Mouse (Mus musculus) forebrain, embryonic 15.5 days (tissue): ENCODE results near the gene Castor2. TPM values are rescaled to one million over a fixed set of nuclear protein-coding genes. Genes with fewer than 3 reads are reported as not detected.

Source experiments
- ATAC-seq: fragments of 200-750 bp; cut with Nextera tagmentation; replicated peaks from 2 replicates; pipeline ENCODE4 v1.8.0; 2017; ENCODE audit warnings: mild to moderate bottlenecking, moderate TSS enrichment, moderate library complexity
- H3K27ac ChIP-seq: fragments of 300-500 bp; sonication (generic); replicated peaks from 2 replicates; pipeline ENCODE4 v1.5.1; 2015; ENCODE audit warnings: mild to moderate bottlenecking, inconsistent platforms
- H3K27me3 ChIP-seq: fragments of 300-500 bp; sonication (generic); 2 replicates; pipeline ENCODE4 v1.6.1; 2015; ENCODE audit warnings: inconsistent platforms
- H3K36me3 ChIP-seq: fragments of 300-500 bp; sonication (generic); 2 replicates; pipeline ENCODE4 v1.6.1; 2015; ENCODE audit warnings: mild to moderate bottlenecking, inconsistent platforms
- H3K4me1 ChIP-seq: fragments of 300-500 bp; sonication (generic); 2 replicates; pipeline ENCODE4 v1.6.1; 2015; ENCODE audit warnings: inconsistent platforms
- H3K4me2 ChIP-seq: fragments of 300-500 bp; sonication (generic); replicated peaks from 2 replicates; pipeline ENCODE4 v1.6.1; 2015; ENCODE audit warnings: mild to moderate bottlenecking, inconsistent platforms
- H3K4me3 ChIP-seq: fragments of 300-500 bp; sonication (generic); 2 replicates; pipeline ENCODE4 v1.5.1; 2015; ENCODE audit warnings: mild to moderate bottlenecking, inconsistent platforms
- H3K9ac ChIP-seq: fragments of 300-500 bp; sonication (generic); replicated peaks from 2 replicates; pipeline ENCODE4 v1.6.1; 2015; ENCODE audit warnings: mild to moderate bottlenecking, inconsistent platforms
- H3K9me3 ChIP-seq: fragments of 300-500 bp; sonication (generic); 2 replicates; pipeline ENCODE4 v1.6.1; 2016; ENCODE audit warnings: inconsistent platforms
- WGBS: fragments of 180-500 bp; shearing (Covaris S2); methylation state at CpG from one replicate; pipeline ENCODE4 v1.1.7; 2015; ENCODE audit warnings: mixed read lengths; 5-methylcytosine and 5-hydroxymethylcytosine counted together
- polyA plus RNA-seq: library from polyadenylated mRNA; unstranded; fragments of >200 nt; fragmentation: Nextera tagmentation; extraction: Ambion mirVana; gene quantifications from 2 replicates; pipeline ENCODE4 v1.2.1, GENCODE M21; 2015

The Castor2 gene
- polyA plus RNA-seq, 1 experiment from 2014 or later, result 28.3 TPM

DNA sequence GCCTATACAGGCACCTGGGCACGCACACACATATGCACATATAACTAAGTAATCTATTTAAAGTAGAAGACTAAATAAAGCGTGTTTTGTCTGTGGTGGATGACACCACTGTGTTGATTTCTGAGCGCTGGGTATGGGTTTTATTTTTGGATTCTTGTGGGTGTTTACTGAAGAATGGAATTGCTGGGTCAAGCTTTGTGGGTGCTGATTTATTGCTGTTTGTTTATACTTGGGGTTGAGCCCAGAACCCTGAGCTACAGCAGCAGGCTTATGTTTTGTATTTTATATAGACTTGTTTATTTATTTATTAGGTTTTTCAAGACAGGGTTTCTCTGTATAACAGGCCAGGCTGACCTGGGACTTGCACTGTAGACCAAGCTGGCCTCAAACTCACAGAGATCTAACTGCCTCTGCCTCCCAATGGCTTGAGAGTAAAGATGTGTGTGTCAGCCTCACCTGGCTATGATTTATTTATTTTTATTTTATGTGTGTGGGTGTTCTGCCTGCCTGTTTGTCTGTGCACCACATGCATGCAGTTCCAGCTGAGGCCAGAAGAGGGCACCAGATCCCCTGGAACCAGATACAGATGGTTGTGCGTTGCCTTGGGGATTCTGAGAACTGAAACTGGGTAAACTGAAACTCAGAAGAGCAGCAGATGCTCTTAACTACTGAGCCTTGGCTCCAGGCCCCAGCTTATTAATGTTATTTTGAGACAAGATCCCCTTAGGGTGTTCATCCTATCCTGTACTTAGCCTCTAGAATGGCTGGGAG is 87.6 kb downstream of the Castor2 start:
- H3K4me1 ChIP-seq, result peaks cover 18% of the 10 kb centered on the region
- no peak for ATAC-seq
- H3K9ac ChIP-seq, result no peak overlapping the region
- H3K4me2 ChIP-seq, result no peak overlapping the region
- 72% methylated on average over 4 of the region's 4 CpGs for WGBS
- H3K9me3 ChIP-seq, result no peaks in the 10 kb centered on the region
- H3K36me3 ChIP-seq, result no peaks in the 10 kb centered on the region
- no peak overlapping the region for H3K4me3 ChIP-seq
- no peaks in the 10 kb centered on the region for H3K27me3 ChIP-seq
- H3K27ac ChIP-seq, result no peak overlapping the region

DNA sequence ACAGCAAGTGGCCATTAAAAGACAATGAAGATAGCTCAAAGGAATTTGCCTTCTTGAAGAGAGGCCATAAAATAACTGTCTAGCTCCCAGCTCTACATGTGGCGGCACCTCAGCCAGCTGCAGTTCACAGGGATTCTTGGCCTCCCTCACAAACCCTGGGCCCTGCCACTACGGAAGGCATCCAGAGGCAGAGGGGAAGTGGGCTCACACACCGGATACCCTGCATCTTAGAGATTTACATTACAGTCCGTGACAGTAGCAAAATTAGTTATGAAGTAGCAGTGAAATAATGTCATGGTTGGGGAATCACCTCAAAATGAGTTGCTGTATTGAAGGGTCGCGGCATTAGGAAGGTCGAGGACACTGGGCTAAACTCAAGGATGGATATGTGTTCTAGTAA is 89.1 kb downstream of the Castor2 start:
- Histone ChIP-seq H3K27me3 (no peaks in the 10 kb centered on the region), H3K4me3 (no peak overlapping the region), H3K36me3 (no peaks in the 10 kb centered on the region), H3K9ac (no peak overlapping the region), H3K27ac (no peak overlapping the region), H3K9me3 (no peaks in the 10 kb centered on the region), H3K4me2 (no peak overlapping the region), H3K4me1 (peaks cover 4% of the 10 kb centered on the region)
- 92% methylated on average over 7 of the region's 7 CpGs for WGBS
- no peak for ATAC-seq

DNA sequence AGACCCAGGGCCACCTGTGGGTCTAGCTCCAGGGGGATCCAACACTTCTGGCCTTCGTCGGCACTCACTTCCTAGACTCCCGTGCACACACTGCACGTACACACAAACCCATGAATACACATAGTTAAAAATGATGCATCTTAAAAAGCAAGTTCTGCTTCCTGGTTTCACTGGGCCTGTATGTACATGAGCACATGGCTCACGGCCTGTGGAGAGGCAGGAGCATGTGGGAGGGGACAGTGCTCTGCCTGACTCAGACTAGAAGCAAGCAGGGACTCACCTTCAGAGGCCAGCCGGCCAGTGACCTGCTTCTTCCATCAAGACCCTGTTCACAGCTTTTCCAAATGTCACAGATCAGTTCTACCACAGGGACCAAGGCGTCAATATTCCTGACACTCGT is 94.2 kb downstream of the Castor2 start:
- no peak overlapping the region for H3K27ac ChIP-seq
- H3K4me1 ChIP-seq, result no peaks in the 10 kb centered on the region
- WGBS, result 91% methylated on average over 8 of the region's 8 CpGs
- no peak overlapping the region for H3K9ac ChIP-seq
- no peaks in the 10 kb centered on the region for H3K9me3 ChIP-seq
- H3K36me3 ChIP-seq, result peaks cover 13% of the 10 kb centered on the region
- ATAC-seq, result no peak
- no peak overlapping the region for H3K4me3 ChIP-seq
- H3K4me2 ChIP-seq, result no peak overlapping the region
- H3K27me3 ChIP-seq, result no peaks in the 10 kb centered on the region

Other genes with a start within 250 kb of the Castor2 start
- 22.4 and 23.8 TPM in 2 replicates for gene Rcc1l, start 77.1 kb downstream of the Castor2 start, polyA plus RNA-seq
- 11.8 and 13.2 TPM in 2 replicates for gene Gtf2ird2, start 84.3 kb downstream of the Castor2 start, polyA plus RNA-seq
- gene Ncf1, start 129.9 kb downstream of the Castor2 start, polyA plus RNA-seq, result 2.1 and 2.4 TPM in 2 replicates
- gene Gtf2i, start 215.0 kb downstream of the Castor2 start, polyA plus RNA-seq, result 179 and 182 TPM in 2 replicates